Mouse (Mus musculus) cerebellum, postnatal 4 days (tissue): ENCODE data around the gene Gm14525.
"Not testable (repeated sequence)": the region's sequence is repeated elsewhere in the genome, so short reads cannot be mapped to it uniquely, and the experiment has no call there.

ENCODE experiments used
- DNase-seq, 2 experiments: peaks; one replicate each; pipeline ENCODE4 v3.0.0; 2022; ENCODE audit warnings: low spot score in 2 of 2, mixed read lengths in 1 of 2

Gm14525 gene

GRCm38 (mm10) chrX:26702538-26702937 is at the start of gene Gm14525:
TSS of gene Gm14525 (minus strand) at chrX:26702638.
- not testable (repeated sequence) for DNase-seq
